ENCODE assay signal across 22 mouse cellular contexts in genomic region chr3:152561708-152562107, GRCm38 (mm10).
DNase-seq lines count a peak whose midpoint lies in the region; ATAC-seq and TF ChIP-seq lines count a peak whose summit lies in the region.
"Had no signal": no experiment of that assay in that cellular context is flagged by ENCODE, and none has a peak within 500 bp of the region (broad histone marks: within the 10 kb centered on the region; RNA-seq: fewer than 3 reads in every experiment).

No protein-coding gene starts in this region.

- H3K27ac ChIP-seq in midbrain, embryonic 11.5 days (ENCODE audit: low read depth, low read length): no peak overlapping the region
- no peak overlapping the region for H3K27ac ChIP-seq in midbrain, embryonic 10.5 days (replicated peaks)
- peak overlapping the region; percentile 81; the same call in 1 of the 2 replicates for H3K27ac ChIP-seq in embryonic fibroblast, embryonic 13.5 days (ENCODE audit: insufficient read depth, low read length)
- H3K27ac ChIP-seq in liver, embryonic 11.5 days (ENCODE audit: low read depth, low read length): no peak overlapping the region
- H3K27ac ChIP-seq: embryonic facial prominence, embryonic 10.5 days; embryonic facial prominence, embryonic 12.5 days; forebrain, embryonic 10.5 days; forebrain, embryonic 13.5 days; forebrain, embryonic 15.5 days had no signal

- H3K4me1 ChIP-seq in midbrain, embryonic 11.5 days (ENCODE audit: control insufficient read depth, insufficient read depth, low read length): no peaks in the 10 kb centered on the region
- 0 out of 2 replicates have a peak, but pooled peaks cover 4% of the 10 kb centered on the region for H3K4me1 ChIP-seq in midbrain, embryonic 10.5 days
- peaks cover 5% of the 10 kb centered on the region; the same call in 1 of the 2 replicates for H3K4me1 ChIP-seq in embryonic fibroblast, embryonic 13.5 days (ENCODE audit: control insufficient read depth, insufficient read depth, low read length)
- H3K4me1 ChIP-seq in liver, embryonic 11.5 days (replicated peaks; ENCODE audit: control insufficient read depth, insufficient read depth, low read length): peaks cover 14% of the 10 kb centered on the region
- H3K4me1 ChIP-seq: embryonic facial prominence, embryonic 12.5 days; forebrain, embryonic 13.5 days; forebrain, embryonic 15.5 days had no signal

- no peaks in the 10 kb centered on the region for H3K36me3 ChIP-seq in midbrain, embryonic 11.5 days (ENCODE audit: control insufficient read depth, insufficient read depth, low read length)
- H3K36me3 ChIP-seq in midbrain, embryonic 10.5 days: no peaks in the 10 kb centered on the region
- H3K36me3 ChIP-seq in liver, embryonic 11.5 days (ENCODE audit: control insufficient read depth, insufficient read depth, low read length): no peaks in the 10 kb centered on the region
- H3K36me3 ChIP-seq: embryonic facial prominence, embryonic 10.5 days; embryonic facial prominence, embryonic 12.5 days; forebrain, embryonic 10.5 days; forebrain, embryonic 15.5 days had no signal

- ATAC-seq in midbrain, embryonic 11.5 days (ENCODE audit: low FRiP score): no peak
- no peak for ATAC-seq in liver, embryonic 11.5 days (replicated peaks; ENCODE audit: low FRiP score)
- ATAC-seq: activated CD4-positive, CD25-positive, alpha-beta regulatory T cell, adult 4 months; forebrain, embryonic 13.5 days; forebrain, embryonic 15.5 days; forebrain, postnatal 0 days; Patski had no signal

- no peak overlapping the region for H3K9ac ChIP-seq in midbrain, embryonic 11.5 days (ENCODE audit: low read length)
- H3K9ac ChIP-seq in liver, embryonic 11.5 days (ENCODE audit: low read depth, low read length): no peak overlapping the region
- H3K9ac ChIP-seq: embryonic facial prominence, embryonic 12.5 days; forebrain, embryonic 13.5 days; forebrain, embryonic 15.5 days; forebrain, postnatal 0 days had no signal

- H3K4me2 ChIP-seq in midbrain, embryonic 11.5 days: no peak overlapping the region
- H3K4me2 ChIP-seq in liver, embryonic 11.5 days: no peak overlapping the region
- H3K4me2 ChIP-seq: embryonic facial prominence, embryonic 12.5 days; forebrain, embryonic 13.5 days; forebrain, embryonic 15.5 days had no signal

- no peak for TF ChIP-seq CTCF in embryonic fibroblast, embryonic 13.5 days (IDR thresholded peaks at IDR 0.05; ENCODE audit: borderline replicate concordance, insufficient read depth, low read length)

- H3K9me3 ChIP-seq in midbrain, embryonic 11.5 days (ENCODE audit: control insufficient read depth, low read length): no peaks in the 10 kb centered on the region
- H3K9me3 ChIP-seq in midbrain, embryonic 10.5 days (replicated peaks): no peaks in the 10 kb centered on the region
- H3K9me3 ChIP-seq in liver, embryonic 11.5 days (ENCODE audit: control insufficient read depth, low read length): no peaks in the 10 kb centered on the region
- H3K9me3 ChIP-seq: embryonic facial prominence, embryonic 10.5 days; embryonic facial prominence, embryonic 12.5 days; forebrain, embryonic 10.5 days; forebrain, embryonic 13.5 days; forebrain, embryonic 15.5 days had no signal

- DNase-seq in midbrain, embryonic 11.5 days (ENCODE audit: low spot score, missing footprints): peak; percentile 70
- no peak for DNase-seq in midbrain, embryonic 10.5 days (ENCODE audit: low spot score)
- DNase-seq in frontal cortex, postnatal 14 days (ENCODE audit: low spot score in 2 of 2): no peak
- no peak for DNase-seq in liver, embryonic 11.5 days (ENCODE audit: low spot score)
- DNase-seq: adrenal gland, adult 8-10 months; adrenal gland, postnatal 14 days; adrenal gland, postnatal 36 days; cerebellum, adult 11-12 months; cerebellum, adult 2 months; cerebellum, adult 9-10 months; cerebellum, postnatal 10 days; cerebellum, postnatal 25 days; forebrain, postnatal 0 days had no signal

- H3K4me3 ChIP-seq in midbrain, embryonic 11.5 days (ENCODE audit: low read depth, low read length): no peak overlapping the region
- no peak overlapping the region for H3K4me3 ChIP-seq in midbrain, embryonic 10.5 days
- no peak overlapping the region for H3K4me3 ChIP-seq in embryonic fibroblast, embryonic 13.5 days (ENCODE audit: insufficient read depth, low read length)
- H3K4me3 ChIP-seq in liver, embryonic 11.5 days (ENCODE audit: low read depth, low read length): no peak overlapping the region
- H3K4me3 ChIP-seq: embryonic facial prominence, embryonic 10.5 days; embryonic facial prominence, embryonic 12.5 days; erythroblast, embryonic 14.5 days; forebrain, embryonic 10.5 days; forebrain, embryonic 13.5 days; forebrain, embryonic 15.5 days had no signal

- no peak for TF ChIP-seq POLR2A in embryonic fibroblast, embryonic 13.5 days (IDR thresholded peaks at IDR 0.05; ENCODE audit: low read depth, low read length)

- WGBS in midbrain, embryonic 11.5 days: 85% methylated on average over 2 of the region's 2 CpGs
- WGBS in midbrain, embryonic 10.5 days: 80% methylated on average over 2 of the region's 2 CpGs
- WGBS in liver, embryonic 11.5 days: 79% methylated on average over 2 of the region's 2 CpGs

- H3K27me3 ChIP-seq in midbrain, embryonic 11.5 days (ENCODE audit: control insufficient read depth, insufficient read depth, low read length): no peaks in the 10 kb centered on the region
- H3K27me3 ChIP-seq in midbrain, embryonic 10.5 days (ENCODE audit: low read depth, poor library complexity, severe bottlenecking): no peaks in the 10 kb centered on the region
- no peaks in the 10 kb centered on the region for H3K27me3 ChIP-seq in liver, embryonic 11.5 days (replicated peaks; ENCODE audit: control insufficient read depth, insufficient read depth, low read length)
- H3K27me3 ChIP-seq: embryonic facial prominence, embryonic 12.5 days; forebrain, embryonic 13.5 days; forebrain, embryonic 15.5 days; Patski had no signal
